Comparison of ENCODE assay signal across 10 mouse cellular contexts in the genomic region with DNA sequence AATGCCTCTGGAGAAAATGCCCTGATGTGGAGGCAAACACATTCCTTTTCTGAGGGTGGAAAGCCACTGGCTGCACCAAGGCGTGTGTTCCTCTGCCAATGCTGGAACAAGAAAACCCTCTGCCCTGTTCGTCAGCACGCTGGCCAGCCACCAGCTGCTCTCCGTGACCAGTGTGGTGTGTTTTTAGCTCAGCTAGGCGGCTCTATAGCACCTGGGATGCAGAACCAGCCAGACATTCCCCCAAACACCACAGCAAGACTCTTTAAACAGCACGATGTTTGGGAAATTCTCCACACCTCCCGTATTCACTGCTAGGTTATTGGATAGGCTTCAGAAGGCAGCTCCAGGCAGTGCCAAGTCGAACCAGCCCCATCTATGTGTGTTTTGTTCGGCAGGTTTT. TPM values are rescaled to one million over a fixed set of nuclear protein-coding genes. Genes with fewer than 3 reads are reported as not detected.
DNase-seq lines count a peak whose midpoint lies in the region; ATAC-seq and TF ChIP-seq lines count a peak whose summit lies in the region.
"Had no signal": no experiment of that assay in that cellular context is flagged by ENCODE, and none has a peak within 500 bp of the region (broad histone marks: within the 10 kb centered on the region; RNA-seq: fewer than 3 reads in every experiment).

No protein-coding gene starts in this region.

- no peak overlapping the region for H3K4me3 ChIP-seq in cerebellum, adult 2 months (replicated peaks; ENCODE audit: insufficient read depth, low read depth, low read length)
- no peak overlapping the region for H3K4me3 ChIP-seq in hindbrain, embryonic 12.5 days
- H3K4me3 ChIP-seq: neural tube, embryonic 13.5 days had no signal

- H3K9ac ChIP-seq in hindbrain, embryonic 12.5 days, result no peak overlapping the region
- H3K9ac ChIP-seq: neural tube, embryonic 13.5 days had no signal

- H3K4me1 ChIP-seq in cerebellum, adult 2 months (ENCODE audit: control insufficient read depth, insufficient read depth, low read length), result no peaks in the 10 kb centered on the region
- no peaks in the 10 kb centered on the region for H3K4me1 ChIP-seq in hindbrain, embryonic 12.5 days

- no peaks in the 10 kb centered on the region for H3K9me3 ChIP-seq in hindbrain, embryonic 12.5 days (replicated peaks)
- H3K9me3 ChIP-seq: neural tube, embryonic 13.5 days had no signal

- no peak overlapping the region for H3K4me2 ChIP-seq in hindbrain, embryonic 12.5 days (replicated peaks)
- H3K4me2 ChIP-seq: neural tube, embryonic 13.5 days had no signal

- H3K27me3 ChIP-seq in cerebellum, adult 2 months (ENCODE audit: control insufficient read depth, insufficient read depth, low read length), result no peaks in the 10 kb centered on the region
- H3K27me3 ChIP-seq in hindbrain, embryonic 12.5 days, result no peaks in the 10 kb centered on the region
- H3K27me3 ChIP-seq: neural tube, embryonic 13.5 days; Patski had no signal

- DNase-seq in cerebellum, postnatal 10 days, result peak; percentile 43 to 50
- no peak for DNase-seq in cerebellum, adult 2 months
- peak; percentile 21 for DNase-seq in layer of hippocampus, adult 11-12 months (ENCODE audit: low spot score)
- no peak for DNase-seq in layer of hippocampus, postnatal 14 days (ENCODE audit: low spot score in 2 of 2)
- peak; percentile 23 for DNase-seq in R1 (ENCODE audit: low read depth, low spot score)
- peak; percentile 20 to 55 for DNase-seq in kidney, postnatal 4 days

- H3K27ac ChIP-seq in cerebellum, adult 2 months (ENCODE audit: insufficient read depth, low read length), result no peak overlapping the region
- no peak overlapping the region for H3K27ac ChIP-seq in hindbrain, embryonic 12.5 days
- H3K27ac ChIP-seq: neural tube, embryonic 13.5 days had no signal

- no peak for ATAC-seq in hindbrain, embryonic 12.5 days (ENCODE audit: low FRiP score)
- no peak for ATAC-seq in monocyte, adult 5-6 weeks (replicated peaks; ENCODE audit: insufficient number of reproducible peaks, low FRiP score, low TSS enrichment, poor library complexity, severe bottlenecking)
- ATAC-seq: Patski had no signal

- TF ChIP-seq CTCF in cerebellum, adult 2 months (IDR thresholded peaks at IDR 0.05; ENCODE audit: borderline replicate concordance, insufficient read depth, low read depth, low read length), result no peak

- H3K36me3 ChIP-seq in hindbrain, embryonic 12.5 days, result no peaks in the 10 kb centered on the region
- H3K36me3 ChIP-seq: neural tube, embryonic 13.5 days had no signal

- 20% methylated on average over 9 of the region's 9 CpGs for WGBS in cerebellum, adult 2 months
- 77% methylated on average over 9 of the region's 9 CpGs for WGBS in hindbrain, embryonic 12.5 days

- TF ChIP-seq POLR2A in cerebellum, adult 2 months (IDR thresholded peaks at IDR 0.05; ENCODE audit: borderline replicate concordance, insufficient read depth, low read length), result no peak

RNA-seq across cellular contexts. Expression of a gene that starts 25.7 kb away (rescaled TPM):
- polyA plus RNA-seq in cerebellum, adult 2 months (2012; rRNA removed), result 82.5 and 96.5 TPM in 2 replicates
- total RNA-seq in layer of hippocampus, postnatal 14 days (2021), result 10 to 100 TPM; 49.6 to 64.6 TPM
- 32.2 and 33.7 TPM in 2 replicates for polyA plus RNA-seq in hindbrain, embryonic 12.5 days (2016; fragmentation: Nextera tagmentation; extraction: Ambion mirVana)
- 2.7 to 6.7 TPM (median 5.0 TPM) in 3 replicates for total RNA-seq in monocyte, adult 5-6 weeks (2017)

Comparison
In these comparisons a context has a peak if more than half of its experiments do, and no peak if none do; other contexts are left out.
1. DNase-seq: peak in cerebellum, postnatal 10 days (2 of 2), layer of hippocampus, adult 11-12 months (single experiment), R1 (single experiment) and kidney, postnatal 4 days (2 of 2); none in cerebellum, adult 2 months (0 of 2) and layer of hippocampus, postnatal 14 days (0 of 2).